Mouse (Mus musculus) right cerebral cortex, postnatal 36 days (tissue): ENCODE results near the gene Phf21a.
A peak's percentile ranks its signal among the peaks of the same experiment; 100 is the strongest.

Source experiments
- DNase-seq, 2 experiments: peaks; one replicate each; pipeline ENCODE4 v3.0.0; 2022; ENCODE audit warnings: low spot score in 2 of 2, mixed read lengths in 1 of 2

Phf21a gene

GRCm38 (mm10) chr2:92402591-92403326 is 309.8 kb downstream of the Phf21a start:
- peak in 1 of 2 experiments; percentile 54 for DNase-seq

DNA sequence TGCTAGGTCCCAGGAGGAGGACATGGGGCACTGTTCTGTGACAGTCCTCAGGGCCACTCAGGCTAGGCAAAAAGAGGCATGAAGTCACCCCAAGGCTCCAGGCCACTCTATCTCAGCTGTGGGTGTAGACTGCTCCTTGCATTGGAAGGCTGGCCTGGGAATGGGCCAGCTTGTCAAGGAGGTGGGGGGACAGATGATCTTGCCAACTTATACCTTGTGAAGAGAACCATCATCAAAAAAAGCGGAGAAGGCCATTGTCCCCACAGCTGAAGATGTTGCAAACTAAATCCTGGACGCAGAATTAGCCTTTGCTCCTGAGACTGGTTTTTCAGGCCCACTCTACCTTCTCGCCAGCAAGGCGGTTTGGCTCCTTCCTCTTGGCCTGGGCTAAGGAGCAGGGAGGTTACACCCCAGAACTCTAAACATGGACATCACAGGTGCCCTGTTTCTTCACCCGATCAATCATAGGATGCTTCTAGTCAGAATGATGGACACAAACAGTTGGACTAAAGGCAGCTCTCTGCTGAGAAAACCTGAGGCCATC is 310.9 kb downstream of the Phf21a start:
- no peak for DNase-seq

DNA sequence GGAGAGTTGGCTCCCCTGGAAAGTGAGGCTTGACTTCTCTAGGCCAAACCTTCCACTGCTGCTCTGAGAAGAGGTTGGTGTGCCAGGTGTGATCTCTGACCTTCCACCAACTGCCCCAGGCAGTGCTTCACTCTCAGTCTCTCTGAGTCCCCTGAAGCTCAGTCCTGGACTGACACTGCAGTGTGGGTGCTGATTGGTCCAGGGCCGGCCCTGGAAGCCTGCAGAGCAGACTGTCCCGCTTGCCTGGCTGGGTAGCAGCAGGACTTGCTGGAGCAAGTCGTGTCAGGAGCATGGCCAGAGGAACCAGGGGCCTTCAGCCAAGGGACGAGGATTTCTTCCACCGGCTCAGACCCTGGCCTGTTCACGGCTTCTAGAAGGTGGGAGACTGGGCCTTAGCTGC is 311.8 kb downstream of the Phf21a start:
- DNase-seq: no peak

DNA sequence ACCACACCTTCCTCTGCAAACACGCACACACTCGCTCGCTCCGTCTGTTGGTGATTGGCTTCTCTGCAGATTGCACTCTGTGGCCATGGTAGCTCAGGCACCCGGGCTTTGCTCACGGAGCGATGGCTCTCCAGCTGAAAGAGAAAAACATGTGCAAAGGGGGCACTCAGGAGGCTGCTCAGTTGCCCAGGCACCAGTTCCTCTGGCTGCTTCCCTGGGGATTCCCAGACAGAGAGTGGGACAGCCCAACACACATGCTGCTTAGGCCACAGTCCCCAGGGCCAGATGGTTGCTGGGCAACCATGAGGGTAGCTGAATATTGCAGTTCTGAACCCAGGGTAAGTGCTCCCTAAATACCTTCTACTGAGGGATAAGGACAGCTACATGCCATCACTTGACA is 312.8 kb downstream of the Phf21a start:
- no peak for DNase-seq

- DNase-seq: no peak
These were observed 315.6 kb downstream of the Phf21a start for GRCm38 (mm10) chr2:92408309-92409045.

GRCm38 (mm10) chr2:92411705-92412104 is 318.8 kb downstream of the Phf21a start:
- no peak for DNase-seq
